Mouse (Mus musculus): ENCODE data around the gene Gm20708. TPM values are rescaled to one million over a fixed set of nuclear protein-coding genes. Genes with fewer than 3 reads are reported as not detected.
A peak's percentile ranks its signal among the peaks of the same experiment; 100 is the strongest.

Gene Gm20708
- total RNA-seq, 1 experiment, result 0.40 TPM

DNA sequence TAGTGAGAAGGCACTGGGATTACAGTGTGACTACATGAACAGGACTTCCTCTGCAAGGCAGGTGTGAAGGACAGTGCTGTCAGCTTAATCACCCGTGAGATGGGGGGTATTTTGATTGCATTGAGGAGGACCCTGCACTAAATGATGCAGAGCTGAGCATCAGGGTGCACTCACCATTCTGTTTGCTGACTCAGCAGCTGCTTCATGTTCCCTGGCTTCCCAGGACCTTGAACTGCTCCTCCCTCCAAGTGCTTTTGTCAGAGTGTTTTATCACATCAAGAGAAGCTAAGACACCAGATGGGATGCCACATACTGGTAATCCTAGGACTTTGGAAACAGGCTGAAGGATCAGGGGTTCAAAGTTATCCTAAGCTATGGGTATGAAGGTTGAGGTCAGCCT lies 46.5 kb downstream of the Gm20708 start:
- no peak for TF ChIP-seq HCFC1 (IDR thresholded peaks at IDR 0.05; ENCODE audit: borderline replicate concordance, insufficient read depth, low read length)
- TF ChIP-seq CHD2 (IDR thresholded peaks at IDR 0.05; ENCODE audit: low read depth, low read length), result no peak
- peak; percentile 93 for TF ChIP-seq MAFK (IDR thresholded peaks at IDR 0.05; ENCODE audit: insufficient read depth, low read depth, low read length)
- Histone ChIP-seq H3K9me3 (ENCODE audit: control insufficient read depth, insufficient read depth, low read depth, low read length) (no peaks in the 10 kb centered on the region), H3K36me3 (ENCODE audit: control insufficient read depth, insufficient read depth, low read length, poor library complexity, severe bottlenecking) (peaks cover 48% of the 10 kb centered on the region), H3K27ac (ENCODE audit: insufficient read depth, low read depth, low read length, poor library complexity, severe bottlenecking) (no peak overlapping the region), H3K4me3 (ENCODE audit: insufficient read depth in 1 of 2, low read depth in 1 of 2, low read length in 2 of 2, poor library complexity in 1 of 2, severe bottlenecking in 1 of 2) (no peak overlapping the region), H3K9ac (ENCODE audit: insufficient read depth, low read depth, low read length, poor library complexity, severe bottlenecking) (no peak overlapping the region), H3K4me1 (ENCODE audit: control insufficient read depth in 2 of 2, insufficient read depth in 2 of 2, low read length in 2 of 2, poor library complexity in 1 of 2) (peaks cover 6 to 19% of the 10 kb centered on the region in 2 experiments; a peak in 3 of 4 replicates)
- in situ Hi-C loops (cut with MboI; ENCODE audit: low sequenced_read_pairs in 2 of 2, unreplicated experiment in 2 of 2), result loop anchor here in 1 of 2 experiments (25.0 kb wide), 1 partner anchor 381 kb away; the partner anchor contains the start of gene Cyth1
- no peak for DNase-seq (ENCODE audit: low read depth, low spot score)

DNA sequence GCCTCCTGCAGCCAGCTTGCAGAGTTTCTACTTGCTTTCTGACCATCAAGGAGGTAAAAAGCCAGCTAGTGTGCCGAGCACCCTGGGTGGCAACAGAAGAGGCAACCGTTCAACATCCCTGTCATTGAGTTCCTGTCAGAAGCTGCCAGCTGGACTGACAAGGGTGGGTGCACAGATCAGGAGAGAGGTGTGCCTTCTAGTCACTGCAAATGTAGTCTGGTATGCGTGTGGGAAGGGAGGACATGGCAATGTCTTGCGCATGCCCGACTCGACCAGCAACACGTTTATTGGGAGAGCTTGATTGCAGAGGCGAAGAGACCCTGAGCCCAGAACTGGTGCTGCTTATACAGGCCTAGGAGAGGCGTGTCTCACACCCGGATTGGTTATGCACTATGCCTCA lies 48.0 kb downstream of the Gm20708 start:
- peaks cover 46% of the 10 kb centered on the region for H3K36me3 ChIP-seq (ENCODE audit: control insufficient read depth, insufficient read depth, low read length, poor library complexity, severe bottlenecking)
- no peak for TF ChIP-seq HCFC1 (IDR thresholded peaks at IDR 0.05; ENCODE audit: borderline replicate concordance, insufficient read depth, low read length)
- TF ChIP-seq MAFK (IDR thresholded peaks at IDR 0.05; ENCODE audit: insufficient read depth, low read depth, low read length), result no peak
- H3K4me3 ChIP-seq (ENCODE audit: insufficient read depth in 1 of 2, low read depth in 1 of 2, low read length in 2 of 2, poor library complexity in 1 of 2, severe bottlenecking in 1 of 2), result no peak overlapping the region
- H3K27ac ChIP-seq (ENCODE audit: insufficient read depth, low read depth, low read length, poor library complexity, severe bottlenecking), result no peak overlapping the region
- H3K9ac ChIP-seq (ENCODE audit: insufficient read depth, low read depth, low read length, poor library complexity, severe bottlenecking), result no peak overlapping the region
- no peaks in the 10 kb centered on the region for H3K9me3 ChIP-seq (ENCODE audit: control insufficient read depth, insufficient read depth, low read depth, low read length)
- DNase-seq (ENCODE audit: low read depth, low spot score), result no peak
- in situ Hi-C loops (cut with MboI; ENCODE audit: low sequenced_read_pairs in 2 of 2, unreplicated experiment in 2 of 2), result loop anchor here in 1 of 2 experiments (25.0 kb wide), 1 partner anchor 380 kb away; the partner anchor contains the start of gene Cyth1
- H3K4me1 ChIP-seq (ENCODE audit: control insufficient read depth in 2 of 2, insufficient read depth in 2 of 2, low read length in 2 of 2, poor library complexity in 1 of 2), result peaks cover 6 to 21% of the 10 kb centered on the region in 2 experiments; a peak in 3 of 4 replicates

DNA sequence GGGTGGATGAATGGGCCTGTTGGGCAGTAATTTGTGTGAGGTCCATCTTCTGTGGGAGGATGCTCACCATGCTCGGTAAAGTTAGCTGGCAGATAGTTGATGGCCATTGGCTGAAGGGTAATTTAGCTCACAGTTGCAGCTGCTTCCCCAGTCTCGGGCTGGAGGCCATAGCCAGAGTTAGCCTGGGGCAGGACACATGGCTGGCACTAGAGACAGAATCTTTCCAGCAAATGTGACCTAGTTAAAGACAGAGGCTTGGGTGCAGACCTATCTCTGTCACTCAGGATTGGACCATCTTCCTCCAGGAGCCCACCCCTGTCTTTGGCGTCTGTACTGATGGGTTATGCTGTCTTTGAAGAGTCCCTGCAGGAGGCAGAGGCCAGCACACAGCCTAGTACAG lies 48.9 kb downstream of the Gm20708 start:
- no peaks in the 10 kb centered on the region for H3K9me3 ChIP-seq (ENCODE audit: control insufficient read depth, insufficient read depth, low read depth, low read length)
- H3K9ac ChIP-seq (ENCODE audit: insufficient read depth, low read depth, low read length, poor library complexity, severe bottlenecking), result no peak overlapping the region
- in situ Hi-C loops (cut with MboI; ENCODE audit: low sequenced_read_pairs in 2 of 2, unreplicated experiment in 2 of 2), result loop anchor here in 1 of 2 experiments (25.0 kb wide), 1 partner anchor 379 kb away; the partner anchor contains the start of gene Cyth1
- no peak for DNase-seq (ENCODE audit: low read depth, low spot score)
- H3K36me3 ChIP-seq (ENCODE audit: control insufficient read depth, insufficient read depth, low read length, poor library complexity, severe bottlenecking), result peaks cover 38% of the 10 kb centered on the region
- TF ChIP-seq HCFC1 (IDR thresholded peaks at IDR 0.05; ENCODE audit: borderline replicate concordance, insufficient read depth, low read length) (no peak), MAFK (IDR thresholded peaks at IDR 0.05; ENCODE audit: insufficient read depth, low read depth, low read length) (no peak), CHD2 (IDR thresholded peaks at IDR 0.05; ENCODE audit: low read depth, low read length) (no peak), ZC3H11A (IDR thresholded peaks at IDR 0.05; ENCODE audit: borderline replicate concordance, low read depth, low read length) (no peak), ZNF384 (IDR thresholded peaks at IDR 0.05; ENCODE audit: low read depth, low read length) (no peak)
- H3K4me1 ChIP-seq (ENCODE audit: control insufficient read depth in 2 of 2, insufficient read depth in 2 of 2, low read length in 2 of 2, poor library complexity in 1 of 2), result peaks cover 6 to 30% of the 10 kb centered on the region in 2 experiments; a peak in 3 of 4 replicates
- no peak overlapping the region for H3K4me3 ChIP-seq (ENCODE audit: insufficient read depth in 1 of 2, low read depth in 1 of 2, low read length in 2 of 2, poor library complexity in 1 of 2, severe bottlenecking in 1 of 2)
- H3K27ac ChIP-seq (ENCODE audit: insufficient read depth, low read depth, low read length, poor library complexity, severe bottlenecking), result no peak overlapping the region

DNA sequence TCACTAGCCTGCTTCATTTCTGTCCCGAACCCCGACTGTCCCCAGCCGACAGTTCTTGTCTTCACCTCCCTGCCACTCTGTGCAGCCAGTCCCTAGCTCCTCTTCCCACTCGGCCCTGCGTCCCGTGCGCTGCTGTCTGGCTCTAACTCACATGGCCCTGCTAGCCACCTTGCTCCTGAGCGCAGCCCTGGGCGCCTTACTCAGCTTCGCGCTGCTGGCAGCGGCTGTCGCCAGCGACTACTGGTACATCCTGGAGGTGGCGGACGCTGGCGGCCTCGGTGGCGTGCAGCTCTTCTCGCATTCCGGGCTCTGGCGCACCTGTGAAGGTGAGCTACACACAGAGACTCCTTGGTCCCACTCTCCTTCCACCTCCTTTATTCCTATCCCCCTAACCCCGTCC lies 51.1 kb downstream of the Gm20708 start, which contains the start of gene Tmem235:
Gene Tmem235 (plus strand): TSS at position 152 of the 400 bp plus-strand sequence.
- Histone ChIP-seq H3K27ac (ENCODE audit: insufficient read depth, low read depth, low read length, poor library complexity, severe bottlenecking) (no peak within 1 kb of the TSS), H3K9me3 (ENCODE audit: control insufficient read depth, insufficient read depth, low read depth, low read length) (no peaks in the 10 kb centered on the region), H3K4me3 (ENCODE audit: insufficient read depth in 1 of 2, low read depth in 1 of 2, low read length in 2 of 2, poor library complexity in 1 of 2, severe bottlenecking in 1 of 2) (peak within 1 kb of the TSS; percentile 18 to 46; a peak in 2 of 4 replicates), H3K9ac (ENCODE audit: insufficient read depth, low read depth, low read length, poor library complexity, severe bottlenecking) (0 out of 2 replicates have a peak within 1 kb of the TSS, but pooled peaks have one; percentile 15), H3K4me1 (ENCODE audit: control insufficient read depth in 2 of 2, insufficient read depth in 2 of 2, low read length in 2 of 2, poor library complexity in 1 of 2) (peaks cover 10 to 36% of the 10 kb centered on the region in 2 experiments; a peak in 3 of 4 replicates), H3K36me3 (ENCODE audit: control insufficient read depth, insufficient read depth, low read length, poor library complexity, severe bottlenecking) (peaks cover 26% of the 10 kb centered on the region)
- no peak for DNase-seq (ENCODE audit: low read depth, low spot score)
- no peak for TF ChIP-seq MAFK (IDR thresholded peaks at IDR 0.05; ENCODE audit: insufficient read depth, low read depth, low read length)
- no peak for TF ChIP-seq ZNF384 (IDR thresholded peaks at IDR 0.05; ENCODE audit: low read depth, low read length)
- no peak for TF ChIP-seq CHD2 (IDR thresholded peaks at IDR 0.05; ENCODE audit: low read depth, low read length)
- TF ChIP-seq ZC3H11A (IDR thresholded peaks at IDR 0.05; ENCODE audit: borderline replicate concordance, low read depth, low read length), result no peak
- TF ChIP-seq HCFC1 (IDR thresholded peaks at IDR 0.05; ENCODE audit: borderline replicate concordance, insufficient read depth, low read length), result no peak
- in situ Hi-C loops (cut with MboI; ENCODE audit: low sequenced_read_pairs in 2 of 2, unreplicated experiment in 2 of 2), result loop anchor here in 1 of 2 experiments (25.0 kb wide), 1 partner anchor 377 kb away; the partner anchor contains the start of gene Cyth1

Data from ES-E14 (cell line).